Mouse (Mus musculus) lung, adult 2 months (tissue): ENCODE results near the gene Gm14288. TPM values are rescaled to one million over a fixed set of nuclear protein-coding genes. Genes with fewer than 3 reads are reported as not detected.
"Not testable (repeated sequence)": the region's sequence is repeated elsewhere in the genome, so short reads cannot be mapped to it uniquely, and the experiment has no call there.

Experiments used
- DNase-seq: peaks from one replicate; pipeline ENCODE4 v3.0.0; 2022
- H3K4me1 ChIP-seq: fragments of 200-500 bp; 2 replicates; pipeline ENCODE4 v1.6.1; 2011; ENCODE audit warnings: low read length; ENCODE audit not compliant: control insufficient read depth, insufficient read depth
- H3K4me3 ChIP-seq: fragments of 200-500 bp; replicated peaks from 2 replicates; pipeline ENCODE3; 2011; ENCODE audit warnings: low read depth, mild to moderate bottlenecking, control low read depth, low read length; ENCODE audit errors: extremely low read depth
- WGBS: fragments of 180-500 bp; shearing (Covaris S2); methylation state at CpG from one replicate; pipeline ENCODE4 v1.1.7; 2018; 5-methylcytosine and 5-hydroxymethylcytosine counted together
- polyA plus RNA-seq: library from polyadenylated mRNA; depleted of rRNA; stranded (reverse); fragments of >200 nt; gene quantifications from 2 replicates; pipeline ENCODE4 v1.2.3, GENCODE M21; 2012; rRNA removed

The Gm14288 gene
- 0.72 and 1.4 TPM in 2 replicates for polyA plus RNA-seq

GRCm38 (mm10) chr2:175800993-175801392 lies at the start of gene Gm14288:
TSS of gene Gm14288 (minus strand) at chr2:175801093.
- no CpG with 5 or more reads among the region's 6 CpGs for WGBS
- H3K4me1 ChIP-seq, DNase-seq, H3K4me3 ChIP-seq: not testable (repeated sequence)

GRCm38 (mm10) chr2:175741237-175741636 lies 59.7 kb downstream of the Gm14288 start, which contains the start of gene Gm2007:
TSS of gene Gm2007 (plus strand) at chr2:175741537.
- not testable (repeated sequence) for H3K4me3 ChIP-seq, H3K4me1 ChIP-seq, DNase-seq
- no CpG with 5 or more reads among the region's 2 CpGs for WGBS

Other genes with a start within 250 kb of the Gm14288 start
- gene Gm11007, start 157.1 kb downstream of the Gm14288 start, polyA plus RNA-seq, result not detected in 2 replicates
- not detected in 2 replicates for gene Zfp969, start 97.4 kb downstream of the Gm14288 start, polyA plus RNA-seq
- not detected in 2 replicates for gene Gm2007, start 59.6 kb downstream of the Gm14288 start, polyA plus RNA-seq
- gene Gm6710, start 68.1 kb upstream of the Gm14288 start, polyA plus RNA-seq, result 1.7 and 3.0 TPM in 2 replicates
- 0.27 and 0.79 TPM in 2 replicates for gene Zfp966, start 130.0 kb upstream of the Gm14288 start, polyA plus RNA-seq
- 0.36 TPM in 1 of 2 replicates, not detected in the other for gene Gm2026, start 164.2 kb upstream of the Gm14288 start, polyA plus RNA-seq